Mouse (Mus musculus) retina, postnatal 1 day (tissue): ENCODE results near the gene Cfap97d1.
"Not testable (repeated sequence)": the region's sequence is repeated elsewhere in the genome, so short reads cannot be mapped to it uniquely, and the experiment has no call there.

Source experiments
- DNase-seq: peaks from one replicate; pipeline ENCODE4 v3.0.0-alpha.2; 2012

Cfap97d1 gene

GRCm38 (mm10) chr11:101974181-101974580 is 9.9 kb upstream of the Cfap97d1 start:
- no peak for DNase-seq

GRCm38 (mm10) chr11:101974923-101975322 is 9.2 kb upstream of the Cfap97d1 start:
- DNase-seq: peak; percentile 47

- no peak for DNase-seq
Observed at GRCm38 (mm10) chr11:101976949-101977348, 7.1 kb upstream of the Cfap97d1 start.

DNA sequence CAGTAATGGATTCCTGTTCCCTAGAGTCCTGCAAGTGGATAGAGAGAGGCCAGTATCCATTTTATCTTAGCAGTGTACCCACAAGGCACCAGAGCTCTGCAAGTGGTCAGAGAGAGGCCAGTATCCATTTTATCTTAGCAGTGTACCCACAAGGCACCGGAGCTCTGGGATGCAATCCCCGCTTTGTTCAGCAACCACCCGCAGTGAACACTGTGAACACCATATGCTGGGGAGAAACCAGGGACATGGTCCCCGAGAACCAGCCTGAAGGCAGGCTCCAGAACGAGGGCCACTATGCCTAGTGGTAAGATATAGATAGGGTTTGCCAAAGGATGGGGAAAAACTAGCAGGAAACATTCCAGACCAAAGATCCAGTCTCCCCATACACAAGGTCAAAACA is 4.9 kb upstream of the Cfap97d1 start:
- DNase-seq: no peak

GRCm38 (mm10) chr11:101980603-101981157 is 3.4 kb upstream of the Cfap97d1 start:
- no peak for DNase-seq

DNA sequence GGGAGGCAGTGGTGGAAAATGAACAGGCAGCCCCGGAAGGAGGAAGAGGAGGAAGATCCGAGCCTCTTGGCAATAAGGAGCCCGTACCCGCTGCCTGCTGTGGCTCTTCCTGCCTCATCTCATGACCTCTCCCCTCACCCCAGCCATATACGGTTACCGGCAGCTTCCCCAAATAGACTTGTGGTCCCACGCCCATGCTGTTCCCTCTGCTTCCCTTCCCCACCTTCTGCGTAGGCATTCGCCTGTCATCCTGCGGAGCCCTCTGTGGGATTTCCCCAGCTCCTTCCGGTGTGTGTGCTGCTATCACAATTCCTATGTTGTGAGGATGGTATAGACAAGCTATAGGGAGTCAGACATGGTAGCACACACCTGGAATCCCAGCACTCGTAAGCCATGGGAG is 2.2 kb upstream of the Cfap97d1 start:
- DNase-seq: no peak

GRCm38 (mm10) chr11:101982981-101983411 is 1.1 kb upstream of the Cfap97d1 start:
- DNase-seq: no peak

DNA sequence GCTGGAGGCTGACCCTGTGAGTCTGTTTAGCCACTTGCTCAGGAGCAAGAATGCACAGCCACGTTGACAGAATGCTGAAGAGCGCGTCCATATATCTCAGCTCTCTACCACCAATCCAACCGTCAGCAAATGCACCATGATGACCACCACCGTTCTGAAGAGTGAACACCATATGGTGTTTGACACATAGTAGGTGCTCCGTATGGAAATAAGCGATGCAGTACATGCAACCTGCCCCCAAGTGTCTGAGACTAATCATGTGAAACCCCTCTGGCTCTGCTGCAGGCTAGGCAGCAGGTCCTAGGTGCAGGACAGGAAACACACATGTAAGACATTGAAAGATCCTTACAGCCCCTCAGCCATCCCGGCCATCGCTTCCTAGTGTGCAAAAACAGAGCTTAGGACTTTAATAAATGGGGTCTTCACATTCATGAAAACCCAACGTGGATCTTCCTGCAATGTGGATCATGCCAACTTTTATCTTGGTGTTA is 603 bp upstream of the Cfap97d1 start:
- DNase-seq: no peak

GRCm38 (mm10) chr11:101985450-101985849 is 1.4 kb downstream of the Cfap97d1 start:
- DNase-seq: not testable (repeated sequence)

DNA sequence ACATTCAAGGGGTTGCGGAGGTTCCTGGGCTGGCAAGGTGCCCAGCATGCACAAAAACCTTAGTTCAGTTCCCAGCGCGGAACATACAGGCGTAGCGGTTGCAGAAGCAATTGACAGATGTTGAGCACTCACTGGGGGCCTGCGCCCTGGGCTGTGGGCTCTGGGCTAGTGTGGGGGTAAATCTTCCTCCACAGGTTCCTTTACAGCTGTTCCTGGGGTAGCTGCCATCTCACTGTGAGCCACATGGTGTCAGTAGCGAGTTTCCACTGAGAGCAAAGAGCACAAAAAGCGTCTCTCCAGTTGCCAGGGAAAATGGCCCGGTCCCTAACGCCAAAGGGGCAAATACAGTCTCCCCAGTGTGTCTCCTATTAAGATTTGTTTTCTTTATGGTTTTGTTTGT is 1.9 kb downstream of the Cfap97d1 start:
- peak; percentile 91 for DNase-seq

- no peak for DNase-seq
Observed at GRCm38 (mm10) chr11:101986913-101987312, 2.8 kb downstream of the Cfap97d1 start, which contains the start of gene Dusp3. Dusp3 (minus strand) TSS chr11:101987013.

GRCm38 (mm10) chr11:101990244-101990643 is 6.2 kb downstream of the Cfap97d1 start:
- DNase-seq: no peak

DNA sequence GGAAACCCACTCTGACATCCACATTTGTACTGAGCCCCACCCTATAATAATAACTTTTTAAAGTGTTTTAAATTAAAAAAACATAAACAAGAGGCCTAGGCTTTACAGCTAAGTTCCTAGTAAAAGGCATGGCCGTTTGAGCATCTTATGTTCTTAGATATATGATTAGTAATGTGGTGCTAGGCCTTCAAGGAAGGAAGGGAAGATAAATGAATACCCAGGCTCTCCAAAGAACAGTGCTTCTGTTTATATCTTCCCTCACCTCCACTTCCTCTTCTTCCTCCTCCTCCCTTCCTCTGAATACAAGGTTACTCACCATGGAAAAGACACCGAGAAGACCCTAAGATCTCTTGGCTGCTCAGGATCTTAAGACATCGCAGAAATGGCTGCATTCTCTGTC is 7.7 kb downstream of the Cfap97d1 start:
- DNase-seq: no peak

GRCm38 (mm10) chr11:101992411-101992810 is 8.3 kb downstream of the Cfap97d1 start:
- no peak for DNase-seq

GRCm38 (mm10) chr11:101994100-101994499 is 10.0 kb downstream of the Cfap97d1 start:
- DNase-seq: no peak

DNA sequence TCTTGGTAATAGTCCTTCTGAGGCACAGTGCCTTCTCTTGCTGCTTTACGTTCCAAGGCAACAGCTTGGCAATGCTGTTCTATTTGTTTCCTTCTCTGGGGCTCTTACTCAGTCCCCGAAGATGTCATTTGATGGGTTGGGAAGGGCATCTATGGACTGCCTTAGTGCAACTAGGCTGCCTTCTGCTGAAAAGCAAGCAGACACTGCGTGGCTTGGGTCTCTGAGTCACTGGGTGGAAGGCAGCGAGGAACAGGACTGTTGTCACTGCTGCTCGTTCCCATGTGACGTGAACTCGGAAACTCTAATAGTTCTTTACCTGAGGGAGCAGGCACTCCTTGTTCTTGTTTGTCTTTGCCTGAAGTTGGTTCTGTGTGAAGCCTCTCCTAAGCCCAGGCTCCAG is 11.9 kb downstream of the Cfap97d1 start:
- no peak for DNase-seq

DNA sequence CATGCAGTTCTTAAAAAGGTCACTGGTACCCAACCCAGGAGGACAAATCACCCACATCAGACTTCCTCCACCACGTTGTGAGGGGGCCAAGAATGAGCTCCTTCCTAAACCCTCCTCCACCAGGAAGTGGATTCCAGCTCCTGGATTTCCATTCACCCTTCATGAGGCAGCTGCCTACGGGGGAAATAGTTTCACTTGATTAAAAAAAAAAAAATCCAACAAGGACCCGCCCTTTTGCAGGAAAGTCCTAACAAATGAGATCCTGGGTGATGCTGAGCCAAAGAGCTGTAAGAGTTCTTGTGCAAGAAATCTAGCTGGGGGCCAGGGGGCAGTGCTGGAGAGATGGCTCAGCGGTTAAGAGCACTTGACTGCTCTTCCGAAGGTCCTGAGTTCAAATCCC is 14.2 kb downstream of the Cfap97d1 start:
- DNase-seq: no peak

GRCm38 (mm10) chr11:101999466-101999865 is 15.4 kb downstream of the Cfap97d1 start:
- no peak for DNase-seq

DNA sequence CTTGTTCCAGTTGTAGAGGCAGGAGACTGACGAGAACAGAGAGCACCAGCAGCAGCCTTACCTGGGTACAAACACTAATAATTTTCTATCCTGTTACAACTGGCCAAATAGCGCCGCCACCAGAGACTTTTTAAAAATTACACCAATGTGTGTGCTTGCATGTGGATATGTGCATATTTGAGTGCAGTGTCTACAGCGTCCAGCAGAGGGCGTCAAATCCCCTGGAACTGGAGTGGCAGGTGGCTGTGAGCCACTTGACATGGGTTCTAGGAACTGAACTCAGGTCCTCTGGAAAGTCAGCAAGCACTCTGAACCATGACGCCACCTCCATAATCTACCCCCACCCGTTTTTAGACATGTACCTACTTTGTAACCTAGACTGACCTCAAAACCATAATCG is 20.2 kb downstream of the Cfap97d1 start:
- no peak for DNase-seq

GRCm38 (mm10) chr11:102006271-102006670 is 22.2 kb downstream of the Cfap97d1 start:
- DNase-seq: no peak

GRCm38 (mm10) chr11:102006688-102007087 is 22.6 kb downstream of the Cfap97d1 start:
- no peak for DNase-seq

DNA sequence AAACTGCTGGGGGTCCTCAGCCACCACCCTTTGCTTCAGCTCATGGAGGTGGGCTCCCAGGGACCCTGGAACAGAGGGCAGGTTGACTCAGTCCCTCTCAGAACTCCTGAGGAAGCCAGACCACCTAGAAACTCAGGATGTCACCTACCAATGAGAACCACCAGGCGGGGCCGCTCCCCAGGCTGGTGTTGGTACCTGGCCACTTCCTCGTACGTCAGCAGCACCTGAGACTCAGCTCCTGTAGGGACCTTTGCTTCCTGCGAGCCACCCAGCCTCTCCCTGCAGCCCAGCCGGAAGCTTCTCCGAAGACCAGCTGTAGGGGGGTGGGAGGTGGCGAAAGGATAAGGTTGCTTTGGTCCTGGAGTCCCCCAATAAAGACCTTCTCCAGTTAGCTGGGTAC is 24.3 kb downstream of the Cfap97d1 start:
- no peak for DNase-seq

DNA sequence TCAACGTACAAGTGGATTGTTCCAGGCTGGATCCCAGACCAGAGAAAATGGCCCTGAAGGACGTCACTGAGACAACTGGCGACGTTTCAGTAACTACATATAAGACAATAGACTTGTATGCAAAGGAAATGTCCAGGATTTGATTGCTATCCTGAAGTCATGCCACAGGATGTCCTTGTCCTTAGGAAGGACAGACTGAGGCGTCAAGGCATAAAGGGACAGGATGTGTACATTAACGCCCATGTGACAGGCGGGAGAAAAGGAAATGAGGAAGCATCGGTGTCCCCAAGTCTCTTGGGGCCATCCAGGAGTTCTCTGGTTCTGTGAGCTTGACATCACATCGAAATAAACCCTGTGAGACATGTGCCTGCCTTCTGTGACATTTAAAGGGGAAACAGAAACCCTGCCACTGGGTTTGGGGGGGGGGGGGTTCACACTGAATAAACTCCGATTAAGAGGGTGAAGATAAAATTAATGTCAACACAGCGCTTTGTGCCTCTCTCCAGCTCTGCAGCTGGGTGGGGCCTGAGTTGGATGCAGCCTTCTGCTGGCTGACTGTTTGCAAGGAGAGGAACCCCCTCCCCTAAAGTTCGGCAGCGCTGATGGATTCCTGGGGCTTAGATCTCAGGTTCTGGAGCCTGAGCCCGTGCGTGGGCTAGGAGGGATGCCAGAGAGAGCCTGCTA is 25.0 kb downstream of the Cfap97d1 start:
- DNase-seq: no peak

GRCm38 (mm10) chr11:102010140-102010539 is 26.1 kb downstream of the Cfap97d1 start:
- peak; percentile 95 for DNase-seq

DNA sequence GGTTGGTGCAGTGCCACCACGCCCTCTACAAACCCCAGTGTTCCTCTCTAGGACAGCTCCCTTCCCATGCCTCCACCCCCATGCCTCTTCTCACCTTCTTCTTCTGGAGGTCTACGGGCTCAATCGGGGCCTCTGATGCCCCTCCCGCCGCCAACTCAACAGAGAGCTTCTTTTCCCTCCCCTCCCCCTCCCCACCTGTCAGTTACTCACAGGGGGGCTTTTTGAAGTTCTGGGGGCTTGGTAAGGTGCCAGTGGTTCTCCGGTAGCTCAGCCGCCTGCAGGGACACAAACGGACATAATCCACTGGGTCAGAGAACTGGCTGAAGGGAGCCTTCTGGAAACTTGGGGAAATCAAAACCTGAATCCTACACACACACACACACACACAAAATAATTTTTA is 27.4 kb downstream of the Cfap97d1 start:
- DNase-seq: no peak
